Mouse (Mus musculus) right cerebral cortex, postnatal 14 days (tissue): ENCODE data around the gene Vmn1r119.
"Not testable (repeated sequence)": the region's sequence is repeated elsewhere in the genome, so short reads cannot be mapped to it uniquely, and the experiment has no call there.

ENCODE experiments used
- DNase-seq: peaks from one replicate; pipeline ENCODE4 v3.0.0; 2022

Gene Vmn1r119

DNA sequence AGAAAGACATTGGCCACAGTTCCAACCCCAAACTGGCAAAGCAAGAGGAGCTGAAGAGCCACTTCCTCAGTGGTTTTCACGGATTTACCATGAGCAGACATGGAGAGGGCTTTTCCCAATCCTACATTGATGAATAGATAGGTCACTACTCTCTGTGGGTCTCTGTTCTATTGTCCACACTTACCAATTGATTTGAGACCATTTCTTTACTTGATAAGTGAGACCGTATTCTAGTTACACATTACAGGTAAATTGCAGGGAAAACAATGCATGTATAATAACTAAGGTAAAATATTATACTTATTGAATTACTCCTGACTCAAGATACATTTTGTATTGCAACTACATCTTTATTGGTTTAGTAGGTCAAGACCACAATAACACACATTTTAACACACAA is at the start of gene Vmn1r119:
Gene Vmn1r119 (minus strand): TSS at position 101 of the 400 bp plus-strand sequence.
- DNase-seq: not testable (repeated sequence)

DNA sequence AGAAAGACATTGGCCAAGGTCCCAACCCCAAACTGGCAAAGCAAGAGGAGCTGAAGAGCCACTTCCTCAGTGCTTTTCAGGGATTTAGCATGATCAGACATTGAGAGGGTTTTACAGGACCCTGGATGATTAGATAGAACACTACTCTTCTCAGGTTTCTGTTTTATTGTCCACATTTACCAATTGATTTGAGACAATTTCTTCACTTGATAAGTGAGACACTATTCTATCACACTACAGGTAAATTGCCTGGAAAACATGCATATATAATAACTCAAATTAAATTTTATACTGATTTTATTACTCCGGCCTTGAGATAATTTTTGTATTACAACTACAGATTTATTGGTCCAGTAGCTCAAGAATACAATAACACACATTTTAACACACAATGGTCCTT is 41.4 kb upstream of the Vmn1r119 start, which contains the start of gene Vmn1r120:
Gene Vmn1r120 (minus strand): TSS at position 101 of the 400 bp plus-strand sequence.
- DNase-seq: not testable (repeated sequence)
